Mouse (Mus musculus) thymus, postnatal 14 days (tissue): ENCODE results near the gene Nudt15.
"Not testable (repeated sequence)": the region's sequence is repeated elsewhere in the genome, so short reads cannot be mapped to it uniquely, and the experiment has no call there.

Experiments used
- DNase-seq: peaks from one replicate; pipeline ENCODE4 v3.0.0; 2021

The Nudt15 gene

DNA sequence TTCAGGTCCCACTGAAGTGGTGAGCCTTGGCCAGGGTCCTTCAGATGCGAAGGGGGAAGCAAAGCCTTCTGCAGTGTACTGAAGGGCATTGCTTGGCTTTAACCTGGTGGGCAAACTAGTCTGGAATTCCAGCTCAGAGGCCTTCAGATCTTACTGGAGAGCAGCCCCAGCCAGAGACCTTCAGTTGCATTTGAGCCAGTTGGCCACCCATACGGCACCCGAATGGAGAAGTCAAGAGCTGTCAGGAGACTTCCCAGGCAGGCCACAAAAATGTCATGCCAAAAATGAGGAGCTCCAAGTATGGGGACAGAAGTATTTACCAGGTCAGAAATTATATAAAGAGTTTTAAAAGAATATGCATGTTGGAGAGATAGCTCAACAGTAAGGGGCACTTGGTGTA, at the start of gene Nudt15:
Gene Nudt15, minus strand, starts transcription at position 192 of the 400 bp plus-strand sequence.
- no peak for DNase-seq

- no peak for DNase-seq
Observed at GRCm38 (mm10) chr14:73592166-73592565, 44.1 kb upstream of the Nudt15 start.

- DNase-seq, result peak; percentile 22
Observed at GRCm38 (mm10) chr14:73588080-73588479, 40.0 kb upstream of the Nudt15 start.

- DNase-seq, result no peak
Observed at GRCm38 (mm10) chr14:73576336-73576735, 28.3 kb upstream of the Nudt15 start.

DNA sequence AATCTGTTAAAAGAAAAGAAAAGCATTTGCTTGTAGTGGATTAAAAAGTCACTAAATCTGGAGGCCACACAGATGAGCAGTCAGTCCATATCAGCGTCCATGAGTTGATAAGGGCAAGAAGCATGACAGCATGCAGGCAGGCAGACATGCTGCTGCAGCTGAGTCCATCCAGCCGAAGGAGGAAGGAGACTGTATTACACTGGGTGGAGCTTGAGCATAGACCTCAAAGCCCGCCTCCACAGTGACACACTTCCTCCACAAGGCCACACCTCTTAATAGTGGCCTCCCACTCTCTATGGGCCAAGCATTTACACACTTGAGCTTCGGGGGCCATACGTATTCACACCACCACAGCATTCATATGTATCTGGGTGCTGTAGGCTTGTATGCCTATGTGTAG, 26.0 kb upstream of the Nudt15 start:
- DNase-seq, result no peak

DNA sequence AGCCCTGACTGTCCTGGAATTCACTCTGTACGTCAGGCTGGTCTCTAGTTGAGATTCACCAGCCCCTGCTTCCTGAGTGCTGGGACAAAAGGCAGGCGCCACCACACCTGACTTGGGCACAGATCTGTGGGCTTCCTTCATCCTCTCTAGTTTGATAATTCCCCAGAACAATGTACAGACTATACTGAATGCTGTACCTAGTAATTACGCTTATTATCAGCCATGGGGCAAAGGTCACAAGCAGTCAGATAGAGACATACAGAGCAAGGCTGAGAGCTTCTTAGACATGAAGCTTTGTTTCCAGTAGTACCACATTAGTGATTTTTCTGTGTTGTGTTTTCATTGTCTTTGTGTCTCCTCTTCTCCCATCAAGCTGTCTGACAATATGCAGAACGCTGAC, 23.1 kb upstream of the Nudt15 start:
- no peak for DNase-seq

- DNase-seq, result not testable (repeated sequence)
Observed at GRCm38 (mm10) chr14:73569831-73570230, 21.8 kb upstream of the Nudt15 start.

DNA sequence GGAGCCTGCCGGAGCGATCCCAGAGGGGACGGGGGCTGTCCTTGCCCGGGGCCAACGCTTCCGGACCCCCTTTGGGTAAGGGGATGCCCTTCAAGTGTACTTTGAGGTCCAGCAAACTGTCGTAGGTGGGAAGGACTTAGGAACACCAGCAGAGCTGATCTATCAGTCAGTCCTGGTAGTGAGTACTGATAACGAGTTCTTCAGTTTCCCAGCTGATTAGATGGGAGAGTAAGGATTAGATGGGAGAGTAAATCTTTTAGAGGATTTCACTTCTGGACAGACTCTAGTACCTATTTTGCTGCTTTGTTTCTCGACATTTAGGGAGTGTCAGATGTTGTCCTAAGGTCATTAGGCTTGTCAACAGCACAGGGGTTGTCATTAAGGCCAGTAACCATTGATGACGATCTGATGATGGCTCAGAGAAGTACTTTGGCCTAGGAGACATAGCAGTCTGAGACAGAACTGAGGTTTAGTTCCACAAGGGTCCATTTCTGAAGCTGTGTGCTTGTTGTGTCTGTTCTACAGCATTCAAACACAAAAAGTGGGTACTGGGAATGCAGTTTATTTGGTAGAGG, 5.2 kb upstream of the Nudt15 start:
- DNase-seq, result no peak

DNA sequence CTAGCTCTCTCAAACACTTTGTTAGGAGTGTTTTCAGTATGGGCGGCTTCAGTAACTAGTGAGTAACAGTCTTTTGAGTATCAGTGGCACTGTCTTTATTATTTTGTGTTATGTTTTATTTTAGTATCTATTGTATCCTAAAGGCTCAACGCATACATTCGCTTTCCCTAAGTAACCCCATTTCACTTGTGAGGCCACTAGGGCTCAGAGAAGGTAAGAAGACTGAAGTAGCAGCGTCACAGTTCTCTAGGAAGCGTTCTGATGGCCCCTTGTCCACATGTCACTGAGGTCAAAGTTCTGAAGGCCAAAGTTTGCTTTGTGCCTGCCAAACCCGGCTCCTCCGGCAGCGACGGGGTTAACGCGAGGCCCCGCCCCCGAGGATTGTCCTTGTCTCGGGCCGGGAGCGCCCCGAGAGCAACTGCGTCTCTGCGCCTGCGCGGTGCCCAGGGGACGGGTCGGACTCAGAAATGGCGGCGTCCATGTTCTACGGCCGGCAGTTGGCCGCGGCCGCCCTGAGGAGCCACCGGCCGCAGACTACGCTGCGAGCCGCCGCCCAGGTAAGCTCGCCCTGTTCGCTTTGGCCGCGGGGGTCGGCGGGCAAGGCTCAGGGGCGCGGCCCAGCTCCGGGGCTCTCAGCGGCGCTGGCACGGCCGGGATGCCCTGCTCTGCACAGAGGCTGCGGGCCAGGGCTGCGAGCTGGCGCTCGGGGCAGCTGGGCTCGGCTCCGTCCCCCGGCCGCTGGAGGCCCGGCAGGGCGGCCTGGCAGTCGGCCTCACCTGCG, 4.5 kb upstream of the Nudt15 start:
- peak; percentile 96 for DNase-seq

DNA sequence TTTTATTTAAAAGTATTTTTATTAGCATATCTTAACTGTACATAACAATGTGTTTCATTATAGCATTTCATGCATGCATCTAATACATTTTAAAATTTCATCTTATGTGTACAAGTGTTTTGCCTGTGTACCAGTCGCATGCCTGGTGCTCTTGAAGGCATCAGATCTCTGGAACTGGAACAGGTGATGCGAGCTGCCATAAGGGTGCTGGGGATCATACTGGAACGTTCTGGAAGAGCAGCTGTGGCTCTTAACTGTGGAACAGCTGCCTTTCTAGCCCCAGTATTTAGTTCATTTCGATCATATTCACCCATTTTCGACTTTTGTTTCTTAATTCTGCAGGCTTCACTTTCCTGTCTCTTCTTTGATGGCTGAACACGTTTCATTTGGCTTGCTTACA, 3.1 kb upstream of the Nudt15 start:
- no peak for DNase-seq

DNA sequence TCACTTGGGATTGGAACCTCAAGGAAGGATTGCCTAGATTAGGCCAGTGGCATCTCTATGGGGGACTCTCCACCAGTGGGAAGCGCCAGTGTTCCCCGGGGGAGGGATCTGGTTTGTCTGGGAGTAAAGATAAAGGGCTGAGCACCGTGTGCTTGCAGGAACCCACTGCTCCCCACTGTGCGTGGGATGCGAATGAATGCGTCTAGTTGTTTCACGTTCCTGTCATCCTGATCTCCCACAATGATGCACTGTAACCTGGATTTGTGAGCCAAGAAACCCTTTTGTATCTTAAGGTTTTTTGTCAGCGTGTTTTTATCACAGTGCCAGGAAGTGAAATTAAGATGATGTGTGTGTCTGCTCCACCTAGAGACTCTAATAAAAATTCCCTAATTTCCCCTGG, 2.7 kb upstream of the Nudt15 start:
- DNase-seq, result no peak

DNA sequence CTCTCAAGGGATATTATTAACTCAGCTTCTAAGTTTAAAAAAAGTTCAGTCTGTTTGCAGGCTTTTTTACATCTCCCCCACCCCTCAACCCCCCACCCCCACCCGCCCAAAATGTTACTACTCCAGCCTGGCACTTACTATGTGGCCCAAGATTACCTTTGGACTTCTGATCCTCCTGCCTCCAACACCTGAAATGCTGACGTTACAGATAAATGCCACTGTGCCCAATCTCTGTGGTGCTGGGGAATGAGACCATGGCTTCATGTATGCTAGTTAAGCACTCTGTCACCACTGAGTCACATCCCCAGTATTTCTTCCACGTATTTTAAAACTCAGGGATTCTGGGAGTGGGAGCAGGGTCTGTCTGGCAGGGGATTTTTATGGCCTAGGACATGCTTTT, 2.2 kb upstream of the Nudt15 start:
- DNase-seq, result no peak

GRCm38 (mm10) chr14:73547034-73547433, 1.0 kb downstream of the Nudt15 start:
- DNase-seq, result no peak

DNA sequence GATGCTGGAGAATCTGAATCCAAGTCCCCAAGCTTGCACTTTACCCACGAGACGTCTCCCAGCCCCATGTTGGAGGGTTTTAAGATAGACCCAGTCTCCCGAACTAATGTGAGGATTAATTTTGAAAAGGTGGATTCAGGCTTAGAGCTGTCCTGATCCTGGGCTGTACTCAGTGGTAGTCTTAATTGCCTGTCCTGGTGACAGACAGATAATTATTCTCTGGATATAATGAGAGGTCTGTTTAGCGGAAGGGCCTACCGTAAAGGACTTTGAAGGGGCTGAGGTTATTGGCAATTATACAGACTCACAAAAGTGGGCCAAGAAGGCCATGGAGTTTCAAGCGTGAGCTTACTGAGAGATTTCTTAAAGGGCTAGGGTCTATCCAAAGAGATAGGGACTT, 4.3 kb downstream of the Nudt15 start:
- no peak for DNase-seq

GRCm38 (mm10) chr14:73535641-73536040, 12.4 kb downstream of the Nudt15 start:
- DNase-seq, result no peak

- DNase-seq, result no peak
Observed at GRCm38 (mm10) chr14:73533755-73534465, 14.1 kb downstream of the Nudt15 start.

DNA sequence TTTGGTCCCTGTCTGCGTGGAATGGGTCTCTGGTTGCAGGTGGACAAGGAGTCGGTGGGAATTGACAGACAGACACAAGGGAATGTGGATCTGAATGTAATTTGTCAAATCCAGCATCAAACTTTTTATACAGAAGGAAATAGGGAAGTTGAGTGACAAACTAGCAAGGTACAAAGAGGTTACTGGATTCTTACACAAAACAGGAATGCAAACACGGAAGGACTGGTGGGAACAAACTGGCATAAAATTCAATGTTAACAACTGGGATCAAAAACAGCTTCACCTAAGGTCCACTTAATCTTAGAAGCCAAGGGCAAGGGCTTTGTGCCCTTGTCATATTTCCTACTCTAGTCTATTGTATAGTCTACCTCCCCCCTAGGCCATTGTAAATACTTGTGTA, 19.4 kb downstream of the Nudt15 start:
- not testable (repeated sequence) for DNase-seq

- peak; percentile 94 for DNase-seq
Observed at GRCm38 (mm10) chr14:73524766-73525448, 23.1 kb downstream of the Nudt15 start, which contains the start of gene Sucla2. TSS of gene Sucla2 (plus strand) at chr14:73525319.

DNA sequence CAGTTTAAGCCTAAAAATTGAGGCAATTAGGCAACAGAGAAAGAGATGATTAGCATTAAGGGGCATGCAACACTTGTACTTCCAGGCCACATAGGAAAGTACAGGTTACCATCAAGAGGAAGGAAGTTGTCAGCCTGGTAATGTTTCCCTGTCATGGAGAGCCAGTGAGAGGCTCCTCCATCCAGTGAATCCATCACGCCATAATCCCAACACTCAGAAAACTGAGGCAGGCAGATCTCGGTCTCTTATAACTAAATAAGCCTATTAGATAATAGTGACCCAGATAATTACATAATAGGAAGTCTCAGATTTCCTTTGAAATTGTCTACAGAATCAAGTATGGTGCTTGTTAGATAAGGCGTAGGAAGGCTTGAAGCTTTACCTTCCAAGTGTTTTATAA, 23.9 kb downstream of the Nudt15 start:
- no peak for DNase-seq

- DNase-seq, result peak; percentile 92
Observed at GRCm38 (mm10) chr14:73509765-73510423, 38.1 kb downstream of the Nudt15 start, which contains the start of gene Med4. TSS of gene Med4 (plus strand) at chr14:73510025.

GRCm38 (mm10) chr14:73508630-73509395, 39.2 kb downstream of the Nudt15 start:
- DNase-seq, result no peak
